Mouse (Mus musculus) midbrain, embryonic 12.5 days (tissue): ENCODE data around the gene Ppp1r3e. TPM values are rescaled to one million over a fixed set of nuclear protein-coding genes. Genes with fewer than 3 reads are reported as not detected.

Experiments used
- ATAC-seq: fragments of 200-750 bp; cut with Nextera tagmentation; 2 replicates; pipeline ENCODE4 v1.8.0; 2017; ENCODE audit warnings: low read depth, moderate TSS enrichment, moderate library complexity; ENCODE audit not compliant: low FRiP score
- H3K27ac ChIP-seq: fragments of 300-500 bp; sonication (generic); replicated peaks from 2 replicates; pipeline ENCODE4 v1.5.1; 2016; ENCODE audit warnings: mild to moderate bottlenecking
- H3K27me3 ChIP-seq: fragments of 300-500 bp; sonication (generic); 2 replicates; pipeline ENCODE4 v1.6.1; 2016; ENCODE audit warnings: mild to moderate bottlenecking
- H3K36me3 ChIP-seq: fragments of 300-500 bp; sonication (generic); 2 replicates; pipeline ENCODE4 v1.6.1; 2016
- H3K4me1 ChIP-seq: fragments of 300-500 bp; sonication (generic); 2 replicates; pipeline ENCODE4 v1.6.1; 2016
- H3K4me2 ChIP-seq: fragments of 300-500 bp; sonication (generic); replicated peaks from 2 replicates; pipeline ENCODE4 v1.6.1; 2016; ENCODE audit warnings: mild to moderate bottlenecking, moderate library complexity
- H3K4me3 ChIP-seq: fragments of 300-500 bp; sonication (generic); 2 replicates; pipeline ENCODE4 v1.5.1; 2016; ENCODE audit warnings: mild to moderate bottlenecking
- H3K9ac ChIP-seq: fragments of 300-500 bp; sonication (generic); replicated peaks from 2 replicates; pipeline ENCODE4 v1.6.1; 2016; ENCODE audit warnings: mild to moderate bottlenecking, moderate library complexity
- H3K9me3 ChIP-seq: fragments of 300-500 bp; sonication (generic); 2 replicates; pipeline ENCODE4 v1.6.1; 2016; ENCODE audit warnings: mild to moderate bottlenecking
- WGBS: fragments of 180-500 bp; shearing (Covaris S2); methylation state at CpG from one replicate; pipeline ENCODE4 v1.1.7; 2016; 5-methylcytosine and 5-hydroxymethylcytosine counted together
- polyA plus RNA-seq: library from polyadenylated mRNA; unstranded; fragments of >200 nt; fragmentation: Nextera tagmentation; extraction: Ambion mirVana; gene quantifications from 2 replicates; pipeline ENCODE4 v1.2.1, GENCODE M21; 2016

The Ppp1r3e gene
- polyA plus RNA-seq, 1 experiment from 2014 or later, result 0.80 TPM

DNA sequence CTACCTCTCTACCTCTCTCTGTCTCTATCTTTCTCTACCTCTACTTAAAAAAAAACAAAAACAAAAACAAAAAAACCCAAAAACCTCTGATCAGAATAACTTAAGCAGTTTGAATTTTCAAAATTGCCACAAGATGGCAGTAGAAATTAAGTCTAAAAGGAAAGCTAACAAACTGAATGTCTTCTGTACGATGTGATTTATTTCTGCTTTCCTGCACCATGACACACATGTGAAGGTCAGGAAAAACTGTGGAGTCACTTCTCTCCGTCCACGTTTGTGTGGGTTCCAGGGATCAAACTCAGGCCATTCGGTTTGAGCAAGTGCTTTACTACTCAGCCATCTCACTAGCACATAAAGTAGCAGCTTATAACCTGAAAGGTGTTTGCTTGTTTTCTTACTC is 33.9 kb downstream of the Ppp1r3e start:
- H3K36me3 ChIP-seq, result no peaks in the 10 kb centered on the region
- H3K4me1 ChIP-seq, result no peaks in the 10 kb centered on the region
- no peak overlapping the region for H3K4me3 ChIP-seq
- no peaks in the 10 kb centered on the region for H3K9me3 ChIP-seq
- no peak for ATAC-seq
- H3K4me2 ChIP-seq, result no peak overlapping the region
- WGBS, result 3% methylated on average over 4 of the region's 4 CpGs
- no peak overlapping the region for H3K27ac ChIP-seq
- H3K9ac ChIP-seq, result no peak overlapping the region
- H3K27me3 ChIP-seq, result no peaks in the 10 kb centered on the region

DNA sequence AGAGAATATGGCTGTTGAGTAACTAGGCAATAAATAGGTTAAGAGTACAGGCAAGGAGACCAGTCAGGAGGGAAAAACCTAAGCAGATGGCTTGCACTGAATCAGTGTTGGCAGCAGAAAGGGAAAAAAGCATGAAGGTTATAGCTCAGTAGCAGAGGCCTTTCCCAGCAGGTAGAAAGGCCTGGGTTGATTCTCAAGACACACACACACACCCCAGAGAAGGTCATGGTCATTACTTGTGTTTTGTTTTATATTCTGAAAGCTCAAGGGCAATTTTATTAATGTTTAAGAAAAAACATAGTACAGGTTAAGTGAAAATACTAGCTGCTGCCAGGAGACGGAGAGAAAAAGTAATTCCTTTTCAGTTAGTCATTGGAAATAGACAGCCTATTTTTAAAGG is 53.6 kb downstream of the Ppp1r3e start:
- ATAC-seq, result no peak
- Histone ChIP-seq H3K9me3 (no peaks in the 10 kb centered on the region), H3K36me3 (no peaks in the 10 kb centered on the region), H3K4me1 (no peaks in the 10 kb centered on the region), H3K27me3 (no peaks in the 10 kb centered on the region), H3K27ac (no peak overlapping the region), H3K4me2 (no peak overlapping the region), H3K9ac (no peak overlapping the region), H3K4me3 (no peak overlapping the region)
- whole genome bisulfite sequencing, result 86% methylated on average over 1 of the region's 1 CpGs

Other genes starting within 250 kb of the Ppp1r3e start
- not detected in 2 replicates for gene Gm17606, start 236.6 kb downstream of the Ppp1r3e start, polyA plus RNA-seq
- gene Cdh24, start 236.2 kb downstream of the Ppp1r3e start, polyA plus RNA-seq, result 9.7 and 10.7 TPM in 2 replicates
- gene 1700123O20Rik, start 191.3 kb downstream of the Ppp1r3e start, polyA plus RNA-seq, result 84.9 and 89.0 TPM in 2 replicates
- gene Acin1, start 190.6 kb downstream of the Ppp1r3e start, polyA plus RNA-seq, result 176 and 178 TPM in 2 replicates
- 0.09 and 0.11 TPM in 2 replicates for gene Gm29776, start 178.7 kb downstream of the Ppp1r3e start, polyA plus RNA-seq
- 0.38 TPM in 1 of 2 replicates, not detected in the other for gene Cebpe, start 165.4 kb downstream of the Ppp1r3e start, polyA plus RNA-seq
- 2.9 and 3.3 TPM in 2 replicates for gene Slc7a8, start 95.6 kb downstream of the Ppp1r3e start, polyA plus RNA-seq
- gene Rnf212b, start 63.4 kb downstream of the Ppp1r3e start, polyA plus RNA-seq, result not detected in 2 replicates
- gene Homez, start 6.6 kb downstream of the Ppp1r3e start, polyA plus RNA-seq, result 16.4 and 18.6 TPM in 2 replicates
- 2.7 and 3.7 TPM in 2 replicates for gene Bcl2l2, start 5.8 kb upstream of the Ppp1r3e start, polyA plus RNA-seq
- 0.22 TPM in 1 of 2 replicates, not detected in the other for gene Gm20521, start 5.9 kb upstream of the Ppp1r3e start, polyA plus RNA-seq
- gene Pabpn1, start 14.9 kb upstream of the Ppp1r3e start, polyA plus RNA-seq, result 199 and 238 TPM in 2 replicates
- gene Slc22a17, start 35.6 kb upstream of the Ppp1r3e start, polyA plus RNA-seq, result 110 and 125 TPM in 2 replicates
- 36.0 and 38.6 TPM in 2 replicates for gene Efs, start 48.6 kb upstream of the Ppp1r3e start, polyA plus RNA-seq
- gene Il25, start 55.1 kb upstream of the Ppp1r3e start, polyA plus RNA-seq, result not detected in 2 replicates
- gene Cmtm5, start 58.7 kb upstream of the Ppp1r3e start, polyA plus RNA-seq, result 1.2 and 2.2 TPM in 2 replicates
- gene Myh6, start 89.4 kb upstream of the Ppp1r3e start, polyA plus RNA-seq, result 0.99 and 1.1 TPM in 2 replicates
- not detected in 2 replicates for gene Gm17428, start 99.4 kb upstream of the Ppp1r3e start, polyA plus RNA-seq
- gene Myh7, start 117.1 kb upstream of the Ppp1r3e start, polyA plus RNA-seq, result 2.3 and 4.1 TPM in 2 replicates
- 65.7 and 69.6 TPM in 2 replicates for gene Ngdn, start 137.9 kb upstream of the Ppp1r3e start, polyA plus RNA-seq
- gene Zfhx2, start 214.8 kb upstream of the Ppp1r3e start, polyA plus RNA-seq, result 26.2 and 30.2 TPM in 2 replicates
- 26.6 and 27.3 TPM in 2 replicates for gene Thtpa, start 217.2 kb upstream of the Ppp1r3e start, polyA plus RNA-seq
- gene Ap1g2, start 229.0 kb upstream of the Ppp1r3e start, polyA plus RNA-seq, result 8.2 and 10.9 TPM in 2 replicates
- gene Jph4, start 239.4 kb upstream of the Ppp1r3e start, polyA plus RNA-seq, result 7.2 and 9.9 TPM in 2 replicates